Mouse (Mus musculus) urinary bladder, postnatal 25 days (tissue): ENCODE measurements around the gene Fam160b1.

Experiments
- DNase-seq: peaks from one replicate; pipeline ENCODE4 v3.0.0; 2022; ENCODE audit warnings: low spot score

Gene Fam160b1

GRCm38 (mm10) chr19:57367201-57367600 is 6.7 kb downstream of the Fam160b1 start:
- DNase-seq, result no peak

- no peak for DNase-seq
Observed at GRCm38 (mm10) chr19:57367849-57368387, 7.4 kb downstream of the Fam160b1 start.

DNA sequence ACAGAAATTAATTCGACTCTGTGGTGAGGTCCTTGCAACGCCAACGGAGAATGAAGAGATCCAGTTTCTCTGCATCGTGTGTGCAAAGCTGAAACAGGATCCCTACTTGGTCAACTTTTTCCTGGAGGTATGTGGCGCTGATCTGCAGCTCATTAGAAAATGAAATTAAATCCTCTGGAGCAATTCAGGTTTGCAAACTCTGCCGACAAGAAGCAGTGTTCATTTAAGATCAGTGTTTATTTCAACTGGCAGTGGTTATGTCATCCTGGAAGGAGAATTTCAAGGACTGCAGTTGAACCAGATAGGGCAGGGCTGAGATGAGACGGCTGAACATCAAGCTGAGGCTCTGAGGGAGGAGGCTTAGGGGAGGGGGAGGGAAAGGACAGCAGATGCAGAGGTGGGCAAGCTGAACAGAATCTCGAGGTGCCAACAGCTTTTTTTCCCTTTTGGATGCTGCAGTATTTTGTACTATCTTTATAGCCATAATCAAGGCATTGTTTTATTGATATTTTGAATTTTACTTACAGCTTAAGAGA is 12.9 kb downstream of the Fam160b1 start:
- DNase-seq, result no peak

- DNase-seq, result no peak
Observed at GRCm38 (mm10) chr19:57375161-57375560, 14.7 kb downstream of the Fam160b1 start.

DNA sequence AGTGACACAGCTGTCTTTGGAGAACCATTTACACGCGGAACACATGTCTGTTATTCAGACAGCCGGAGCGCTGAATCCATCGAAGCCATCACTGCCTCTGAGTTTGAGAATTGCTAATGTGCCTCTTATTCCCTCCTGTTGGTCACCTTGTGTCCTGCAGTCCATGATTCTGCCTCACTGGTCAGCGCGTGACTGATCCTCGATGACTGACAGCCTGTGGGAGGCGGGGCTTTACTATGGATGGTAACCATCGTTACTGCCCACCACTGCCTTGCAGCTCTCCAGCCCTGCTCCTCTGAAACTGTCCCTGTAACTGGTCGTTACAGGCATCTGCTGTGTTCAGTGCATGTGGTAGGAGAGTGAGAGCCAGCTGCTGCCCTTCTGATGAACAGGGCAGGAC is 15.3 kb downstream of the Fam160b1 start:
- DNase-seq, result no peak

GRCm38 (mm10) chr19:57377043-57377703 is 16.7 kb downstream of the Fam160b1 start:
- DNase-seq, result no peak

- DNase-seq, result no peak
Observed at GRCm38 (mm10) chr19:57386176-57386693, 25.8 kb downstream of the Fam160b1 start.

DNA sequence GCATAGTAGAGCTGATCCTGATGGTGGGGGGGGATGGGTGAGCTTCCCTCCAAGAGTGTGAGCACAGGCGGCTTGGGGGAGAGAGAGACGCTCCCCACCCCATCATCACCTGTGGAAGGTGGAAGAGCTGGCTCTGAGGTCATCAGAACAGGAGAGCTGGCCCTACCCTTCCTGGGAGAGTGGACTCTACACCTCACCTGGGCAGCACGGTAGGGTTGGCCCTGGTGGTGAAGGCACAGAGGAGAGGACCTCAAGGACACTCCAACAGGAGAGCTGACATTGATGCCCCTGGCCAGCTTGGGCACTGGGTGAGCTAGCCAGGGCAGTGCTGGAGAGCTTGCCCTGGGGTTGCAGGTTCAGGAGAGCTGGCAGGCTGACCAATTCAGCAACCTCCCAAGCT is 31.1 kb downstream of the Fam160b1 start:
- DNase-seq, result no peak

- no peak for DNase-seq
Observed at GRCm38 (mm10) chr19:57393357-57393957, 33.0 kb downstream of the Fam160b1 start.

GRCm38 (mm10) chr19:57396609-57397008 is 36.1 kb downstream of the Fam160b1 start:
- DNase-seq, result no peak

GRCm38 (mm10) chr19:57402364-57402763 is 41.9 kb downstream of the Fam160b1 start:
- no peak for DNase-seq

- DNase-seq, result peak; percentile 86
Observed at GRCm38 (mm10) chr19:57403700-57404501, 43.4 kb downstream of the Fam160b1 start.

- no peak for DNase-seq
Observed at GRCm38 (mm10) chr19:57404502-57404848, 44.0 kb downstream of the Fam160b1 start.

- DNase-seq, result no peak
Observed at GRCm38 (mm10) chr19:57407947-57408346, 47.5 kb downstream of the Fam160b1 start.

DNA sequence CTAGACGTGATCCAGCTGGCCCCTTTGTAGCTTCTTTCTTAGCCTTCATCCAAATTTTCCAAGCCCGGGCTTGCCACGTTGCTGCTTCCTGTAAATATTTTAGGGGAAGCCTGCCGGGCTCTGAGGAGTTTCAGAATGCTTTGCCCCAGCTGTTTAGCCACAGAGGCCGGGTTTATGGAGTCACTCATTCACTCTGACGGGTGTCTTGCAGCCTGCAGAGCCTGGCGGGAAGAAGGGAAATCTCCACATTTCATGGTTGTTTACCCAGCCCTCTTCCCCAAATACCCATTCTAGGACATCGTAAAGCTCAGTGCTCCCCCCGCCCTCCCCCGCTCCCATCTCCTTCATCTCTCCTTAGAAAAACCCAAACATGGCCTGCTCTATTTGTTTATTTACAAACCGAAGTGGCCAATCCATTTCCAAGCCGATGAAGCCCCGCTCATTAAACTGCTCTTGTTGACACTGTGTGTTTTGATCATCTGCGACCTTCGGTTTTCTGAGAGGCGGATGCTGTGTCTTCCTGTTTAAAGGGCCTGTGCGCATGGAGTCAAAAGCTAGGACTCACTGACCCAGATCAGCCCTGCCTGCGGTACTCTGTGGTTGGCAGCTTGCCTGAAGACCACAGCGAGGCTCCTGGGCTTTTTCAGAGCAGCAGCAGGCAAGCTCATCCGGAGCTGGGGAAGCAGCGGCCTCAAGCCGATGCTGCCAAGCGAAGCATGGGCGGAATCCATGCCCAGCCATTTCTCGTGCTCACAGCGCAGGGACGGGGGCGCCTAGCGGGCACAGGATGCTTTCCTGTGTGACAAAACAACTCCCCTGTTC is 51.1 kb downstream of the Fam160b1 start:
- peak; percentile 36 for DNase-seq

DNA sequence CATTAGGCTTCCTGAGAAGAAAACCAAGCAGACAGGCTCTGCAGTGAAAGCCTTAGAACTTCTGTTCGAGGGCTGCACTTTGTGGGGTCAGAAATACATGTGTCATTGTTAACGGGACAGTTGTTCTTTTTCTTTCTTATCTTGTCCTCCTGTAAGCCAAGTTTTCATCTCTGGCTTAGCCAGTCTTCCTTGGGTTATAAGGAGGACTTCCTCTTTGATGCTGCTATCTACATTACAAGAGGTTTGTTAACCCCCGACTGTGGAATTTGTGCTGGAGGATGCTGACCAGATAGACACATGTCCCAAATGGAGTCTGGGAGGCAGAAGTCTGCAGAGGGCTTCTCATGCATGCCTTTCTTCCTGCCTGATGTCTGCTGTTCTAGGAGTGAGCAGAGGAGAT is 52.7 kb downstream of the Fam160b1 start:
- no peak for DNase-seq

DNA sequence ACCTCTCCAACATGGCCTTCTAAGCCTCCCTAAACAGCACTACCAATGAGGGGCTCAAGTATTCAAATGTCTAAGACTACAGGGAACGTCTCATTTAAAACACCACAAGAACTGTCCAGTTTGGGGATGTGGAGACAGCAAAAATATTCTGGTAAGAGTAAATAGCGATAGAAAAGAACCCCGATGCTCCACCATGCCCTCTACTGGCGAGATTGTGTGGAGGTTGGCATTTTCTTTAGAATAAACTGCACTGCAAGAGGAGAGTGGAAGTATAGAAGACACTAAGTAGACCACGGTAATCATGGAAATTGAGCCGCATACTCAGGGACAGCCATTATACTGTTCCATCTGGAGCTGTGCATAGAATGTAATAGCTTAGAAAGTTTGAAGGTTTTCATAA is 53.4 kb downstream of the Fam160b1 start:
- no peak for DNase-seq

DNA sequence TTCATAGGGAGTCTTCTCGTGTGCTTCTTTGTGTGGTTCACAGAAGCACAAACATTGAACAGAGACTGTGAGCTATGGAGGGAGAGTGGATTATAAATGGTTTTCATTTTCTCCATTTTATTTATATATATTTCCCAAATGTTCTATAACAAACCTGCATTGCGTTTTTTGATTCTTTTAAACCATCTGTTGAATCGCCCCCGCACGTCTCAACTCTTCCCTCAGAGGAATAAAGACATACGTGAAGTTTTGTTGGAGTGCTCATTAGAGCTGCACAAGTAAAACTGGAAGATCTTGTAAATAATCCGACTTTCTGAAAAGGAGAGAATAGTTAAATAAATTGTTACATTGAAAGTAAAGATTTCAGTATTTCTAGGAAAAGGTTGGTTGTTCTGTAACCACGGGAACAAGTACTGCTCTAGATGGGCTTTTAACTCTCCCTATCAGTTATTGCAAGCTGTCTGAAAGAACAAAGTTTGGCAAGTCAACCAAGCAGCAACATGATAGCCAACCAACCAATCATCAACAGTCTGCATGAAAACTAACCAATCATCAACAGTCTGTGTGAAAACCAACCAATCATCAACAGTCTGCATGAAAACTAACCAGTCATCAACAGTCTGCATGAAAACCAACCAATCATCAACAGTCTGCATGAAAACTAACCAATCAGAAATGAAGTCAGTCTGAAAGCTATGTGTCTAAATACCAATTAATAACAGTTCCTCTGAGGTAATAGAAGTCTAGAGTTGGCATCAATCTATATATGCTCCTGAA is 54.7 kb downstream of the Fam160b1 start:
- DNase-seq, result no peak

- DNase-seq, result no peak
Observed at GRCm38 (mm10) chr19:57417800-57418580, 57.5 kb downstream of the Fam160b1 start.

- no peak for DNase-seq
Observed at GRCm38 (mm10) chr19:57423402-57423801, 62.9 kb downstream of the Fam160b1 start.
